Mouse (Mus musculus): ENCODE measurements around the gene Asphd1.

GRCm38 (mm10) chr7:126965568-126965967 lies 16.2 kb upstream of the Asphd1 start:
- TF ChIP-seq CTCF (IDR thresholded peaks at IDR 0.05; ENCODE audit: borderline replicate concordance, insufficient read depth, low read length) (no peak), POLR2A (IDR thresholded peaks at IDR 0.05; ENCODE audit: low read depth, low read length) (no peak)
